Mouse (Mus musculus): ENCODE measurements around the gene Cx3cr1. TPM values are rescaled to one million over a fixed set of nuclear protein-coding genes. Genes with fewer than 3 reads are reported as not detected.
A peak's percentile ranks its signal among the peaks of the same experiment; 100 is the strongest.

Gene Cx3cr1
- polyA plus RNA-seq, 1 experiment: not detected

DNA sequence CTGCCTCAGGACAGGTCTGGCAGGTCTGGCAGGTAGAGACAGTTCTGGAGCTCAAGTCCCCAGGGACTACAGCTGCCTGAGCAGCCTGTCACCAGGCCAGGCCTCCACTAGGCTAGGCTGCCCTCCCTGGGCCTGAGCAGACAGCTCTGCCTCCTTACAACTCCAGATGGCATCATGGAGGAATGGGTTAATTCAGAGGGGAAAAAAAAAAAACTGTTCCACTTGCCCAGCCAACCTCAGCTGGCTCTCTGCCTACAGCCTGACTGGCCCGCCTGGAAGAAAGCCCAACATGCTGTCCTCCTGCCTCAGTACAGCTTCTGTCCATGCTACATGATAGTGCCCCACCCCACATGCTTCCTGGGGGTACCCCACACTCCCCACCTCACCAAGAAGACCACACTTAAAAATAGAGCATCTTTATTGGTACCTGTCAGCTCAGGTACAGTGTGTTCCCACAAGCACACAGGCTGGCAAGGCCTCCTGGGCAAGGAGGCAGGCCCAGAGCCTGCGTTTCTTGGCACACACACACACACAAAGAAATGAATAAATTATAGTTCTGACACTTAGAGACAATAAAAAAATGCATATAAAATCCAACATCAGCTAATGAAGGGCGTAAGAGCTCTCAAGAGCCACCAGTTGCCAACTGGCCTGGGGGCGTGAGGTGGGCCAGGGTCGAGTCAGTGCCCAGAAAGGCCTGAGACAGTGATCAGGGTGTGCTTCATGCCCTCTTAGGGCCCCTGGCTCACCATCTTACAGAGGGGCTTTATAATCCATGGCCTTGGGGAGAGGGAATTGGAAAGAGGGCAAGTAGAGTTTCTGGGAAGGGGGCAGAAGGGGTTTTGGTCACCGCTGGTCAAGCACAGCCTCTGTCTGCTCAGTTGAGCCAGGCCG lies 98.7 kb downstream of the Cx3cr1 start:
- Histone ChIP-seq H3K27me3 (ENCODE audit: control insufficient read depth, insufficient read depth, low read length, poor library complexity, severe bottlenecking) (no peaks in the 10 kb centered on the region), H3K9me3 (replicated peaks; ENCODE audit: control insufficient read depth, insufficient read depth, low read length, poor library complexity, severe bottlenecking) (no peaks in the 10 kb centered on the region), H3K27ac (ENCODE audit: insufficient read depth, low read length) (no peak overlapping the region), H3K4me3 (ENCODE audit: low read depth, low read length) (no peak overlapping the region), H3K4me1 (ENCODE audit: control insufficient read depth, insufficient read depth, low read length) (no peaks in the 10 kb centered on the region), H3K36me3 (ENCODE audit: control insufficient read depth, insufficient read depth, low read length, poor library complexity, severe bottlenecking) (peaks cover 22% of the 10 kb centered on the region), H3K9ac (ENCODE audit: low read depth, poor library complexity, severe bottlenecking) (no peak overlapping the region)
- TF ChIP-seq POLR2A (IDR thresholded peaks at IDR 0.05; ENCODE audit: insufficient read depth, low read length): no peak

DNA sequence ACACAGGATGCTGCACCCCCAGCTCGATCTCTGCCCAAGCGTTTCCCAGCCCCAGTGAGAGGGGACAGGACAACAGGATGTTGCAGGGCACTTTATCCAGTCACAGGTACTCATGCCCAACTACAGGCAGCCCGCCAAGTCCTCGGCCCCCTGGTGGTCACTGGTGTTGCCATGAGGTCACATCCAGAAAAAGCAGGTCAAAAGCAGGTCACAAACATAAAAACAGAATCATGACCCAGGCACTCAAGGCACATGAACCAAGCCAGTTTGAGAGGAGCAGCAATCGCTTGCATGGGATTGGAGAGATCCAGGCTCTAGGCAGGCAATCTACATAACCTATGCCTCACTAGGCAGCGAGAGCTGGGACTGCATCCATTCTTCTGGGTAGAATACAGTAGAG lies 99.5 kb downstream of the Cx3cr1 start:
- no peaks in the 10 kb centered on the region for H3K9me3 ChIP-seq (replicated peaks; ENCODE audit: control insufficient read depth, insufficient read depth, low read length, poor library complexity, severe bottlenecking)
- TF ChIP-seq CTCF (IDR thresholded peaks at IDR 0.05; ENCODE audit: low read depth, low read length) (peak; percentile 46), EP300 (IDR thresholded peaks at IDR 0.05; ENCODE audit: insufficient read depth, low read depth, low read length) (no peak)
- H3K9ac ChIP-seq (ENCODE audit: low read depth, poor library complexity, severe bottlenecking): no peak overlapping the region
- no peaks in the 10 kb centered on the region for H3K27me3 ChIP-seq (ENCODE audit: control insufficient read depth, insufficient read depth, low read length, poor library complexity, severe bottlenecking)
- H3K4me1 ChIP-seq (ENCODE audit: control insufficient read depth, insufficient read depth, low read length): no peaks in the 10 kb centered on the region
- H3K27ac ChIP-seq (ENCODE audit: insufficient read depth, low read length): no peak overlapping the region
- H3K4me3 ChIP-seq (ENCODE audit: low read depth, low read length): no peak overlapping the region
- peaks cover 21% of the 10 kb centered on the region for H3K36me3 ChIP-seq (ENCODE audit: control insufficient read depth, insufficient read depth, low read length, poor library complexity, severe bottlenecking)

DNA sequence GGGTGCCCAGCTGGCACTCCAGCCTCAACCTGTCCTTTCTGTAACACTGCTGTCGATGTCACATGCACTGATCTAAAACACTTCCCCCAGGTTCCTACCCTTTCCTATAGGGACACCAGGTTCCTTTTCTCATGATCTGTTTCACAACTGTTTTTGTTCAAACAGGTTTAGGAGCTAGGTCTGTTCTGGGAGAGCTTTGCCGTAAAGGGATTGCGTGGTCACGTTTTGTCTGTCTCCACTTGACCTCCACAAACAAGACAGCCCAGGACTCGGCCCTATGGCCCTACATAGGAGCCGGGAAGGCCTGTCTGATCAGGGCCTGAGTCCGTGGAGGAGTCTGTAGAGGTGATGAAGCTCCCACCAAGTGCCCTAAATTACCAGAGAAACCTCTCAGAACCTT lies 99.9 kb downstream of the Cx3cr1 start:
- no peaks in the 10 kb centered on the region for H3K27me3 ChIP-seq (ENCODE audit: control insufficient read depth, insufficient read depth, low read length, poor library complexity, severe bottlenecking)

DNA sequence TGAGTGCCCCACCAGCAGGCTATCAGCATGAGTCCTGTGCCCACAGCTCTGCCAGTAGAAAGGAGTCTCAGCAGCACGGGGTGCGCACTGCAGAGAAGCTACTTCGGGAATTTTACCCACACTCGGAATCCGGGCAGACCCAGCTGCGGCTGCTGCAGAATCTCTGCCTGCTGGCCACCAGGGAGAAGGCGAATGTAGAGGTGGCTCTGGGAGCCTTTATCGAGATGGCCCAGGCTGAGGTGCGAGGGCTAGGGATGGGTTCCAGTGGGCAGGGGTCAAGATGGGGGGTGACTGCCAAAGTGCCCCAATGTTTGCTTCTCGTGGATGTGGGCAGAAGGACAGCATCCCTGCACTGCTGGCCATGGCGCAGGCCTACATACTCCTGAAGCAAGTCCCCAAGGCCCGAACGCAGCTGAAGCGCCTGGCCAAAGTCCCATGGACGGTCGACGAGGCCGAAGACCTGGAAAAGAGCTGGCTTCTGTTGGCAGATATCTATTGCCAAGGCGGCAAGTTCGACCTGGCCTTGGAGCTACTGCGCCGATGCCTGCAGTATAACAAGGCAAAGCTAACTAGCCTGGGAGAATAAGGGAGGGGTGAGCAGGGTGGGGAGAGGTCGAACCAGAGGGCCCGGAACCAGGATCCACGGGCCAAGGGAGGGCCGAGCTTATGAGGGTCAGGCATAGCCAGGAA lies 103.3 kb downstream of the Cx3cr1 start:
- Histone ChIP-seq H3K4me3 (ENCODE audit: low read depth, low read length) (no peak overlapping the region), H3K27ac (ENCODE audit: insufficient read depth, low read length) (no peak overlapping the region), H3K9ac (ENCODE audit: low read depth, poor library complexity, severe bottlenecking) (no peak overlapping the region), H3K36me3 (ENCODE audit: control insufficient read depth, insufficient read depth, low read length, poor library complexity, severe bottlenecking) (no peaks in the 10 kb centered on the region), H3K27me3 (ENCODE audit: control insufficient read depth, insufficient read depth, low read length, poor library complexity, severe bottlenecking) (no peaks in the 10 kb centered on the region), H3K4me1 (ENCODE audit: control insufficient read depth, insufficient read depth, low read length) (peaks cover 2% of the 10 kb centered on the region), H3K9me3 (replicated peaks; ENCODE audit: control insufficient read depth, insufficient read depth, low read length, poor library complexity, severe bottlenecking) (no peaks in the 10 kb centered on the region)
- no peak for TF ChIP-seq CTCF (IDR thresholded peaks at IDR 0.05; ENCODE audit: low read depth, low read length)
- no peak for TF ChIP-seq EP300 (IDR thresholded peaks at IDR 0.05; ENCODE audit: insufficient read depth, low read depth, low read length)
- no peak for TF ChIP-seq POLR2A (IDR thresholded peaks at IDR 0.05; ENCODE audit: insufficient read depth, low read length)

More for the DNA sequence above, 99.9 kb downstream of the Cx3cr1 start:
- H3K4me3 ChIP-seq (ENCODE audit: low read depth, low read length): no peak overlapping the region
- no peak for TF ChIP-seq POLR2A (IDR thresholded peaks at IDR 0.05; ENCODE audit: insufficient read depth, low read length)
- no peak for TF ChIP-seq CTCF (IDR thresholded peaks at IDR 0.05; ENCODE audit: low read depth, low read length)
- no peak for TF ChIP-seq EP300 (IDR thresholded peaks at IDR 0.05; ENCODE audit: insufficient read depth, low read depth, low read length)
- no peaks in the 10 kb centered on the region for H3K9me3 ChIP-seq (replicated peaks; ENCODE audit: control insufficient read depth, insufficient read depth, low read length, poor library complexity, severe bottlenecking)
- no peak overlapping the region for H3K9ac ChIP-seq (ENCODE audit: low read depth, poor library complexity, severe bottlenecking)
- no peaks in the 10 kb centered on the region for H3K4me1 ChIP-seq (ENCODE audit: control insufficient read depth, insufficient read depth, low read length)
- peaks cover 18% of the 10 kb centered on the region for H3K36me3 ChIP-seq (ENCODE audit: control insufficient read depth, insufficient read depth, low read length, poor library complexity, severe bottlenecking)
- no peak overlapping the region for H3K27ac ChIP-seq (ENCODE audit: insufficient read depth, low read length)

DNA sequence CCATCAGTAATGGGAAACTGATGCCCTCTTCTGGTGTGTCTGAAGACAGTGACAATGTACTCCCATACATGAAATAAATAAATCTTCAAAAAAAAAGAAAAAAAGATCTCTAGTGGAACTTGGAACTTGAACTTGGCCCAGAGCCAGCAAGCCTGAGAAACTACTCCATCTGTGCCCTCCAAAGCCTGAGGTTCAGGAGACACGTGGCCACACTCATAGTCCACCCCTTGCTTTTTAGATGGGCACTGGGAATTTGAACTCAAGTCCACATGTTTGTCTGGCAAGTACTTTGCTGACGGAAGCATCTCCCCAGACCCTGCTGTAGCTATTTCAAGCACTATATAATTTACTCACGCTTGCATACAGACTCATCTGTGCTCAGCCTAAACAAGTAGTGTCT lies 104.5 kb downstream of the Cx3cr1 start:
- no peaks in the 10 kb centered on the region for H3K9me3 ChIP-seq (replicated peaks; ENCODE audit: control insufficient read depth, insufficient read depth, low read length, poor library complexity, severe bottlenecking)
- H3K36me3 ChIP-seq (ENCODE audit: control insufficient read depth, insufficient read depth, low read length, poor library complexity, severe bottlenecking): no peaks in the 10 kb centered on the region
- peaks cover 2% of the 10 kb centered on the region for H3K4me1 ChIP-seq (ENCODE audit: control insufficient read depth, insufficient read depth, low read length)
- H3K27me3 ChIP-seq (ENCODE audit: control insufficient read depth, insufficient read depth, low read length, poor library complexity, severe bottlenecking): no peaks in the 10 kb centered on the region
- H3K4me3 ChIP-seq (ENCODE audit: low read depth, low read length): no peak overlapping the region
- no peak overlapping the region for H3K9ac ChIP-seq (ENCODE audit: low read depth, poor library complexity, severe bottlenecking)
- no peak overlapping the region for H3K27ac ChIP-seq (ENCODE audit: insufficient read depth, low read length)
- TF ChIP-seq CTCF (IDR thresholded peaks at IDR 0.05; ENCODE audit: low read depth, low read length) (no peak), POLR2A (IDR thresholded peaks at IDR 0.05; ENCODE audit: insufficient read depth, low read length) (no peak), EP300 (IDR thresholded peaks at IDR 0.05; ENCODE audit: insufficient read depth, low read depth, low read length) (no peak)

DNA sequence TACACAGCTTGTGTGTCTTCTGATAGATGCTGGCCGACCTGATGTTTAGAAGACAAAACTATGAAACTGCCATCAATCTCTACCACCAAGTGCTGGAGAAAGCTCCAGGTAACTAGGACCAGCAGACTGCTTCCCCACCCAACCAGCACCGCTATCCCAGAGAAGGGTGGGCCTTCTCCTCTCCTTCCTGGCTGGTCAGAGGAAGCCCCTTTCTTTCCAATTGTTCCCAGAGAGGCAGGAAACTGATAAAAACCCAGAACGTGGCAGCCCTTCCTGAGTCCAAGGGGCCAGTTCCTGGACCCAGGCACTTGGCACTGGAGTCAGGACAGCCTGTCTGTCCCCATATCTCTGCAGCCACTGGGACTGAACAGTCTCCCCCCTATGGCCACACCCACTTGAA lies 105.5 kb downstream of the Cx3cr1 start:
- Histone ChIP-seq H3K27me3 (ENCODE audit: control insufficient read depth, insufficient read depth, low read length, poor library complexity, severe bottlenecking) (no peaks in the 10 kb centered on the region), H3K9me3 (replicated peaks; ENCODE audit: control insufficient read depth, insufficient read depth, low read length, poor library complexity, severe bottlenecking) (no peaks in the 10 kb centered on the region), H3K9ac (ENCODE audit: low read depth, poor library complexity, severe bottlenecking) (no peak overlapping the region), H3K4me3 (ENCODE audit: low read depth, low read length) (no peak overlapping the region), H3K36me3 (ENCODE audit: control insufficient read depth, insufficient read depth, low read length, poor library complexity, severe bottlenecking) (no peaks in the 10 kb centered on the region), H3K27ac (ENCODE audit: insufficient read depth, low read length) (no peak overlapping the region), H3K4me1 (ENCODE audit: control insufficient read depth, insufficient read depth, low read length) (peaks cover 2% of the 10 kb centered on the region)
- no peak for TF ChIP-seq EP300 (IDR thresholded peaks at IDR 0.05; ENCODE audit: insufficient read depth, low read depth, low read length)
- no peak for TF ChIP-seq CTCF (IDR thresholded peaks at IDR 0.05; ENCODE audit: low read depth, low read length)
- TF ChIP-seq POLR2A (IDR thresholded peaks at IDR 0.05; ENCODE audit: insufficient read depth, low read length): no peak
